Mouse (Mus musculus) liver, embryonic 14.5 days (tissue): ENCODE measurements at regions not wholly inside any gene's neighbourhood (a gene's known extent, or its start where the extent isn't known, plus 50 kb on each side); places are given as distances from the start of the nearest gene placed in this dataset.

ENCODE experiments used
- ATAC-seq: fragments of 200-750 bp; cut with Nextera tagmentation; 2 replicates; pipeline ENCODE4 v1.8.0; 2017; ENCODE audit warnings: moderate number of reproducible peaks, mild to moderate bottlenecking, moderate library complexity; ENCODE audit not compliant: insufficient read depth
- DNase-seq, 3 experiments: peaks; one replicate each; pipeline ENCODE4 v3.0.0-alpha.2; 2012 to 2013; ENCODE audit warnings: low read depth in 3 of 3, low spot score in 3 of 3
- H3K27ac ChIP-seq: fragments of 300-500 bp; sonication (generic); 2 replicates; pipeline ENCODE4 v1.5.1; 2014; ENCODE audit warnings: moderate library complexity, mild to moderate bottlenecking, control low read depth, inconsistent platforms
- H3K27me3 ChIP-seq: fragments of 300-500 bp; sonication (generic); 2 replicates; pipeline ENCODE4 v1.6.1; 2014; ENCODE audit warnings: mild to moderate bottlenecking, low read length, moderate library complexity; ENCODE audit not compliant: control insufficient read depth, insufficient read depth
- H3K36me3 ChIP-seq: fragments of 300-500 bp; sonication (generic); replicated peaks from 2 replicates; pipeline ENCODE4 v1.6.1; 2014; ENCODE audit warnings: low read depth; ENCODE audit not compliant: control insufficient read depth, insufficient read depth
- H3K4me1 ChIP-seq, 2 experiments: fragments of 200-500 bp in 1 of 2; fragments of 300-500 bp in 1 of 2; sonication (generic) in 1 of 2; replicated peaks; 2 replicates each; pipeline ENCODE4 v1.6.1; 2012 to 2014; ENCODE audit warnings: antibody characterized with exemption in 1 of 2, inconsistent platforms in 1 of 2, low read length in 1 of 2; ENCODE audit not compliant: control insufficient read depth in 2 of 2, insufficient read depth in 2 of 2
- H3K4me2 ChIP-seq: fragments of 300-500 bp; sonication (generic); 2 replicates; pipeline ENCODE4 v1.6.1; 2014; ENCODE audit warnings: low read depth, mild to moderate bottlenecking, control low read depth, moderate library complexity
- H3K4me3 ChIP-seq, 2 experiments: fragments of 200-500 bp in 1 of 2; fragments of 300-500 bp in 1 of 2; sonication (generic) in 1 of 2; 2 replicates each; pipeline ENCODE4 v1.5.1; 2012 to 2014; ENCODE audit warnings: low read depth in 2 of 2, low read length in 2 of 2, mild to moderate bottlenecking in 2 of 2, control low read depth in 1 of 2, inconsistent platforms in 1 of 2, moderate library complexity in 1 of 2; ENCODE audit not compliant: insufficient read depth in 1 of 2
- H3K9ac ChIP-seq: fragments of 300-500 bp; sonication (generic); replicated peaks from 2 replicates; pipeline ENCODE4 v1.6.1; 2014; ENCODE audit warnings: mild to moderate bottlenecking, control low read depth, moderate library complexity
- H3K9me3 ChIP-seq: fragments of 300-500 bp; sonication (generic); 2 replicates; pipeline ENCODE4 v1.6.1; 2016; ENCODE audit warnings: low read length, mixed read lengths; ENCODE audit not compliant: control insufficient read depth
- CTCF ChIP-seq: IDR thresholded peaks from 2 replicates; pipeline ENCODE4 v1.5.1; 2016; ENCODE audit warnings: antibody characterized with exemption, low read depth, control low read depth
- EP300 ChIP-seq: IDR thresholded peaks from 2 replicates; pipeline ENCODE4 v1.6.1; 2016; ENCODE audit warnings: antibody characterized with exemption, low read depth
- WGBS: fragments of 180-500 bp; shearing (Covaris S2); extraction: QIAGEN DNeasy Blood & Tissue Kit; methylation state at CpG from one replicate; pipeline ENCODE4 v1.1.7; 2014; ENCODE audit not compliant: insufficient replicate concordance; 5-methylcytosine and 5-hydroxymethylcytosine counted together

- Histone ChIP-seq H3K36me3 (no peaks in the 10 kb centered on the region), H3K4me1 (peaks cover 0 to 2% of the 10 kb centered on the region in 2 experiments; a peak in 1 of 4 replicates), H3K27ac (no peak overlapping the region), H3K9ac (no peak overlapping the region), H3K9me3 (no peaks in the 10 kb centered on the region), H3K4me3 (no peak overlapping the region), H3K27me3 (no peaks in the 10 kb centered on the region), H3K4me2 (no peak overlapping the region)
- TF ChIP-seq EP300 (no peak), CTCF (no peak)
- DNase-seq = no peak
- ATAC-seq = no peak
- 64% methylated on average over 5 of the region's 5 CpGs for WGBS
Observed at GRCm38 (mm10) chr6:143474396-143474795, 307.4 kb downstream of the Etnk1 start.

- TF ChIP-seq EP300 (no peak), CTCF (no peak)
- Histone ChIP-seq H3K9ac (no peak overlapping the region), H3K27ac (no peak overlapping the region), H3K27me3 (no peaks in the 10 kb centered on the region), H3K4me1 (peaks cover 0 to 2% of the 10 kb centered on the region in 2 experiments; a peak in 1 of 4 replicates), H3K4me3 (no peak overlapping the region), H3K9me3 (no peaks in the 10 kb centered on the region), H3K4me2 (no peak overlapping the region), H3K36me3 (no peaks in the 10 kb centered on the region)
- DNase-seq (no peak), ATAC-seq (no peak)
- WGBS = 60% methylated on average over 7 of the region's 7 CpGs
Observed at GRCm38 (mm10) chr6:143475296-143475695, 308.3 kb downstream of the Etnk1 start.

- Histone ChIP-seq H3K4me1 (peaks cover 0 to 2% of the 10 kb centered on the region in 2 experiments; a peak in 1 of 4 replicates), H3K36me3 (no peaks in the 10 kb centered on the region), H3K27me3 (no peaks in the 10 kb centered on the region), H3K4me3 (no peak overlapping the region), H3K27ac (no peak overlapping the region), H3K4me2 (no peak overlapping the region), H3K9me3 (no peaks in the 10 kb centered on the region), H3K9ac (no peak overlapping the region)
- WGBS = 72% methylated on average over 2 of the region's 2 CpGs
- no peak for ATAC-seq
- DNase-seq = no peak
- TF ChIP-seq EP300 (no peak), CTCF (no peak)
Observed at GRCm38 (mm10) chr6:143477396-143477795, 310.4 kb downstream of the Etnk1 start.

- no peak for ATAC-seq
- Histone ChIP-seq H3K4me1 (peaks cover 0 to 2% of the 10 kb centered on the region in 2 experiments; a peak in 1 of 4 replicates), H3K9ac (no peak overlapping the region), H3K27ac (no peak overlapping the region), H3K27me3 (no peaks in the 10 kb centered on the region), H3K36me3 (no peaks in the 10 kb centered on the region), H3K4me3 (no peak overlapping the region), H3K9me3 (no peaks in the 10 kb centered on the region), H3K4me2 (no peak overlapping the region)
- no peak for DNase-seq
- WGBS = 12% methylated on average over 7 of the region's 7 CpGs
- TF ChIP-seq EP300 (no peak), CTCF (no peak)
Observed at GRCm38 (mm10) chr6:143479239-143479638, 312.2 kb downstream of the Etnk1 start.

- ATAC-seq (0 out of 2 replicates have a peak, but pooled peaks have one; percentile 35), DNase-seq (peak in 2 of 3 experiments; percentile 1 to 5)
- Histone ChIP-seq H3K4me3 (no peak overlapping the region), H3K4me1 (peaks cover 0 to 2% of the 10 kb centered on the region in 2 experiments; a peak in 1 of 4 replicates), H3K4me2 (no peak overlapping the region), H3K27ac (no peak overlapping the region), H3K27me3 (no peaks in the 10 kb centered on the region), H3K9ac (no peak overlapping the region), H3K36me3 (no peaks in the 10 kb centered on the region), H3K9me3 (no peaks in the 10 kb centered on the region)
- 36% methylated on average over 6 of the region's 6 CpGs for whole genome bisulfite sequencing
- no peak for TF ChIP-seq EP300
- no peak for TF ChIP-seq CTCF
Observed at GRCm38 (mm10) chr6:143479701-143480388, 312.8 kb downstream of the Etnk1 start.
